Mouse (Mus musculus) kidney, adult 2 months (tissue): ENCODE measurements around the gene Thrap3.
A peak's percentile ranks its signal among the peaks of the same experiment; 100 is the strongest.

Experiments
- CTCF ChIP-seq: fragments of 200-500 bp; conservative IDR thresholded peaks from 2 replicates; pipeline ENCODE4 v1.5.1; 2011; ENCODE audit warnings: low read depth, mild to moderate bottlenecking, control low read depth, low read length, moderate library complexity, mixed read lengths; ENCODE audit not compliant: insufficient read depth, insufficient read length
- POLR2A ChIP-seq: fragments of 200-500 bp; IDR thresholded peaks from one replicate; pipeline ENCODE4 v1.6.1; 2011; ENCODE audit warnings: low read depth, low read length, control low read depth

- peak; percentile 73 for TF ChIP-seq CTCF
- TF ChIP-seq POLR2A: no peak
Measured at GRCm38 (mm10) chr4:126156617-126157016, 45.9 kb downstream of the Thrap3 start.
